Mouse (Mus musculus): ENCODE data around the gene 2900026A02Rik. TPM values are rescaled to one million over a fixed set of nuclear protein-coding genes. Genes with fewer than 3 reads are reported as not detected.

2900026A02Rik gene
- polyA plus RNA-seq, 1 experiment: 5.9 TPM

DNA sequence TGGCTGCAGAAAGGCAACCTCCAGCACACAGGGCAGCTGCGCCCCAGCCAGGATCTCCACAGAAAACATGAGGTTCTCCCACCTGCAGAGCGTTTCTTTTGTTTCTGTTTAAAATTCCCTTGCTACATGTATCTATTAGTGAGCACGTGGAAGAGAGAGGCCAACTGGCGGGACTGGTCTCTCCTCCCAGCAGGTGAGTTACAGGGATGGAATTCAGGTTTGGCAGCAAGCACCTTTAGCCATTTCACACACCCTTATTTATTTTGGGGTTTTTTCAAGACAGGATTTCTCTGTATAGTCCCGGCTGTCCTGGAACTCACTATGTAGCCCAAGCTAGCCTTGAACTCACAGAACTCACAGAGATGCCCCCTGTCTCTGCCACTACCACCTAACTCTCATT is 66.6 kb downstream of the 2900026A02Rik start:
- TF ChIP-seq CTCF (IDR thresholded peaks at IDR 0.05; ENCODE audit: low read depth, low read length): no peak
- no peak for TF ChIP-seq POLR2A (IDR thresholded peaks at IDR 0.05; ENCODE audit: borderline replicate concordance, low read depth, low read length)
- Histone ChIP-seq H3K4me1 (ENCODE audit: control insufficient read depth, insufficient read depth, low read length) (peaks cover 39% of the 10 kb centered on the region), H3K4me3 (ENCODE audit: insufficient read depth, low read length) (no peak overlapping the region), H3K27ac (ENCODE audit: insufficient read depth, low read depth, low read length) (no peak overlapping the region)

DNA sequence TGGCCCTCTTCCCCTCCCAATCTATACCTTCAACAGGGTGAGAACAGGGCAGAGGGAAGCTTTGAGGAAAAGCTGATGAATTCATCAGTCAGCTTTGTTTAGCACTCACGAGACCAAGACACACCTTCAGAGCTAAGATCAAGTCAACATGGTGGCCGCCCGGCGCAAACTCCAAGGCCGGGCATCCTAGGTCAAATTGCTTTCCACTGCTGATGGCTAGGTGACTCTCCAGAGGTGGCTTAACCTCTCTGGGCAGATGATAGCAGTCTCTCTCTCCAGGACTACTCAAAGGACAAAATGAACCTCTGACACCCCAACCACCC is 67.6 kb downstream of the 2900026A02Rik start:
- Histone ChIP-seq H3K27ac (ENCODE audit: insufficient read depth, low read depth, low read length) (no peak overlapping the region), H3K4me3 (ENCODE audit: insufficient read depth, low read length) (no peak overlapping the region), H3K4me1 (ENCODE audit: control insufficient read depth, insufficient read depth, low read length) (peaks cover 33% of the 10 kb centered on the region)
- TF ChIP-seq CTCF (IDR thresholded peaks at IDR 0.05; ENCODE audit: low read depth, low read length) (no peak), POLR2A (IDR thresholded peaks at IDR 0.05; ENCODE audit: borderline replicate concordance, low read depth, low read length) (no peak)

DNA sequence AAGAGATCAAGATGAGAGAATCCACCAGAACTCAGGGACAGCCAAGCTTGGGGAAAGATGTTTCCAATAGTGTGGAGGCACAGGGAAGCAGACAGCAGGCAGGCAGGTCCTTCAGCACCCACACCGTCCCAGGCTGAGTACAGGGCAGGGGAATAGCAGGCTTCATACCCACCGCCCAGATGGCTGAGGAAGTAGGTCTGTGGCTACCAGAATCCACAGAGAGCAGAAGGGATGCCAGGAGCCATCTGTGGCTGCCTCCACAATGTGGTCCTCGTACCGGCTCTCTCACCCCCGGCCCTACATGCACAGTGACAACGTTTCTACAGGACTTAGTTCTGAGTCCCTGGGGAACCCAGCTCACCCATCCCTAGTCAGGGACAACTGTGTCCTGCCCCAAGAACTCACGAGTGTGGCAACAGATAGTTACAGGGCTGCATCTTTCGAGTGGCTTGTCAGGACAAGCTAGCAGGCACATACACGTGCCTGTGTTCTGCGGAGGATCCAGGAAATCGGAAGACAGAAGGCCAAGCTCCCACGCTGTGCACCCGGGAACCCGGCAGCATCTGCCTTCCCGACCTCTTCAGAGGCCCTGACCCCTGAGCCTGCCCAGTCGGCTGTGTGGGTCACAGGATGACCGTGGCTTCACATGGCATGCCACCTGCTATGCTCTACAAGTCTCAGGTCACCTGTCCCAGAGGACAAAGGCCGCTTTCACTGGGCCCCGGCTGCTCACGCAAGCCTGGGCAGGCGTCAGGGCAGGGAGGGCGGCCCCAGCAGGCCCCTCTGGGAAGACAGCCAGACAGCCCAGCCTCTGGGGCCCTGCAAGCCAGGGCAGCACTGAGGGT is 68.2 kb downstream of the 2900026A02Rik start:
- Histone ChIP-seq H3K4me3 (ENCODE audit: insufficient read depth, low read length) (no peak overlapping the region), H3K4me1 (ENCODE audit: control insufficient read depth, insufficient read depth, low read length) (peaks cover 27% of the 10 kb centered on the region), H3K27ac (ENCODE audit: insufficient read depth, low read depth, low read length) (no peak overlapping the region)
- TF ChIP-seq CTCF (IDR thresholded peaks at IDR 0.05; ENCODE audit: low read depth, low read length): no peak
- TF ChIP-seq POLR2A (IDR thresholded peaks at IDR 0.05; ENCODE audit: borderline replicate concordance, low read depth, low read length): no peak

DNA sequence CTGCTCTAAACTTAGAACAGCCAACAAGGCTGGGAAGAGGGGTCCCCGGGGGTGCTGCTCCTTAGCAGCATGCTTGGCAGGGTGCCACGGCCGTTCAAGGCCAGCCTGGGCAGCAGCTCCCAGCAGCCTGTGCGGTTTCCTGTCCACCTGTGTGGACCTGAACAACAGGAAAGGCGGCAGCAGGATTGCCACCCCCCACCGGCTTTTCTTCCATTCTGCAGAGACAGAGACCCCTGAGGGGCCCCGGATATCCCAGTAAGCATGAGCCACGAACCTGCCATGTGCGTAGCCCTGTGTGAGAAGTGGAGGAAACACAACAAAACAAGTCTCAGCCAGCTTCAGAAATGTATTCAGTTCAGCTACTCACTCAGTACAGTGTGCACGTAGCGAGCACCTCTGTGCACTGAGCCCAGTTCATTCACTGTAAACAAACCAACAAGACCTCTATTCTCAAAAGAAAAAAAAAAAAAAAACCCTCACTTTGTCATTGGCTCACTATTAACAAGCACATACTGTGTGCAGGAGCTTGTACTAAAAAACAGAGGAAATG is 69.4 kb downstream of the 2900026A02Rik start:
- H3K27ac ChIP-seq (ENCODE audit: insufficient read depth, low read depth, low read length): peak overlapping the region; percentile 47; the same call in 1 of the 2 replicates
- H3K4me3 ChIP-seq (ENCODE audit: insufficient read depth, low read length): no peak overlapping the region
- TF ChIP-seq CTCF (IDR thresholded peaks at IDR 0.05; ENCODE audit: low read depth, low read length): no peak
- TF ChIP-seq POLR2A (IDR thresholded peaks at IDR 0.05; ENCODE audit: borderline replicate concordance, low read depth, low read length): no peak
- H3K4me1 ChIP-seq (ENCODE audit: control insufficient read depth, insufficient read depth, low read length): peaks cover 16% of the 10 kb centered on the region

DNA sequence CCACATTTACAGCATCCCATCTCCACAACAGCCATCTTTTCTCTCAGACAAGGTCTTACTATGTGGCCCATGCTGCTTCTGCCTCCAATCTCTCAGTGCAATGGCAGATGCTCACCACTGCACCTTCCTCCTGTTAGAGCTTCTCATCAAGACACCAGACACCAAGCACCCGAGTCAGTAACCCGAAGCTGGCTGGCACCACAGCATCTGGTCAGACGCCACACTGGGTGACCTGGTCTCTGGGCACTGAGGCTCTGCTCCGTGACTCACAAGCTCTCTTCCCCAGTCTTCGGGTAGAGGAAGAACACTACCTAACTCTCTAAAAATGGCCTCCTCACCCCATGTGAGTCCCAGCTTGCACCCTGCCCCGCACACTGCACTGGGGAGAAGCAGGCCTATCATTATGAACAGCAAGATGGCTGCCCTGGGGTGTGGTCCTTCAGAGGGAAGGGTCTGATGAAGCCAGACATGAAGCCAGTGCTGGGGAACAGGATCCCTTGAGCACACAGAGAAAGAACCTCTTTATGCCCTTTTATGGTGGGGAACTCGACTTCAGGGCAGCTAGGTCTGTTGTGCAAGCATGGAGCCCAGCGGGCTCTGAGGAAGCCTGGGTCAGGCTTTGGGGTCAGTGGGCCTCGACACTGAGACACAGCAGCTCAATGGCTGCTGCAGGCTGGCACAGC is 70.0 kb downstream of the 2900026A02Rik start:
- H3K4me3 ChIP-seq (ENCODE audit: insufficient read depth, low read length): no peak overlapping the region
- peaks cover 12% of the 10 kb centered on the region for H3K4me1 ChIP-seq (ENCODE audit: control insufficient read depth, insufficient read depth, low read length)
- TF ChIP-seq POLR2A (IDR thresholded peaks at IDR 0.05; ENCODE audit: borderline replicate concordance, low read depth, low read length): no peak
- TF ChIP-seq CTCF (IDR thresholded peaks at IDR 0.05; ENCODE audit: low read depth, low read length): no peak
- H3K27ac ChIP-seq (ENCODE audit: insufficient read depth, low read depth, low read length): peak overlapping the region; percentile 47

DNA sequence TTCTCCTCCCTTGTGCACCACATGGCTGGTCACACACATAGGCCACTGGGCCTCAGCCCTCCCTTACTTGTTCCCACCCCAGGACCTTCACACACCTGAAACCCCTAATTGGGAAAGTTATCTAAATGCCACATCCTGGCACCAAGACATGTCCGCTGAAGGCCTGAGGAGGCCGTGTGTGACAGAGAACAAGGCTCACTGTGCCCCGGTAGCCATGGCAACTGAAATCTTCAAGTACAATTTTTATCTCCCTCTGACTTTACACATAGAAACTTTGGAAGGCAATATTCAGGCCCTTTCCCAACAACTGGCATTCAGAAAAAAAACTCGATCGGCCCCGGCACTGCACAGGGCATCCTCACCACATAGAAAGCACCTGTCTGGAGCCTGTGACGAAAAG is 72.0 kb downstream of the 2900026A02Rik start:
- TF ChIP-seq CTCF (IDR thresholded peaks at IDR 0.05; ENCODE audit: low read depth, low read length) (no peak), POLR2A (IDR thresholded peaks at IDR 0.05; ENCODE audit: borderline replicate concordance, low read depth, low read length) (no peak)
- Histone ChIP-seq H3K27ac (ENCODE audit: insufficient read depth, low read depth, low read length) (no peak overlapping the region), H3K4me1 (ENCODE audit: control insufficient read depth, insufficient read depth, low read length) (peaks cover 12% of the 10 kb centered on the region), H3K4me3 (ENCODE audit: insufficient read depth, low read length) (no peak overlapping the region)

DNA sequence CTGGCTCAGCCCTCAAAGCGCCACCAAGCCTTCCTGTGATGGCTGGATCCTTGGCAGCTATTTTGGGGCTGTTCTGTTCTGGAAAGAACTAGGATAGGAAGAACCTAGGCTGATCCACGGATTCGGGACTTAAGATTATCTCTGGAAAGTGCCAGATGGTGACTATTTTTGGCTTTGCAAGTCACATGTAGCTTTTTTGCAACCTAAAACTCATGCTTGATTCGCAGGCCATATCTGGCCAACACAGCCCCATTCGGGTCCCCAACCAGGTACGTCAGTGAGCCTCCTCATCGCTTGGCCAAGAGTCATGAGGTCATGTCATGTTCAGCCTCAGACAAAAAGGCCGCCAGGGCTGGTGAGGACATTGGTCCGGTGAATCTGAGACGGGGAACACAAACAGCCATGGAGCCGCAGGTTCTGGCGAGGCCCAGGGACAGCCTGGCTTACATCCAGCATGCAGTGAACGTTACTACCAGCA is 73.0 kb downstream of the 2900026A02Rik start:
- peaks cover 12% of the 10 kb centered on the region for H3K4me1 ChIP-seq (ENCODE audit: control insufficient read depth, insufficient read depth, low read length)
- no peak overlapping the region for H3K4me3 ChIP-seq (ENCODE audit: insufficient read depth, low read length)
- TF ChIP-seq CTCF (IDR thresholded peaks at IDR 0.05; ENCODE audit: low read depth, low read length) (no peak), POLR2A (IDR thresholded peaks at IDR 0.05; ENCODE audit: borderline replicate concordance, low read depth, low read length) (no peak)
- H3K27ac ChIP-seq (ENCODE audit: insufficient read depth, low read depth, low read length): no peak overlapping the region

DNA sequence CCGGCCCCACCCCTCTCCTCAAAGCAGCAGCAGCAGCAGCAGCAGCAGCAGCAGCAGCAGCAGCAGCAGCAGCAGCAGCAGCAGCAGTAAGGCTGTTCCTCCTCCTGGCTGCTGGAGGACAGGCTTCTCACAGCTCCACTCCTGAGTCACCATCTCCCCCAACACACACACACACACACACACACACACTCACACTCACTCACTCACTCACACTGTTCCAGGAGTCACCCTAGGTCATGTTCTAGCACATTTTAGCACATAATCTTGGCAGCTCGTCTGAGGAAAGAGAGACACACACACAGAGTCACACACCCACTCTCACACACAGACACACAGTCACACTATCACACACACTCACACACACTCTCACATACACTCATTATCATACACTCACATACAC is 74.4 kb downstream of the 2900026A02Rik start:
- H3K4me1 ChIP-seq (ENCODE audit: control insufficient read depth, insufficient read depth, low read length): peaks cover 12% of the 10 kb centered on the region
- no peak overlapping the region for H3K4me3 ChIP-seq (ENCODE audit: insufficient read depth, low read length)
- no peak for TF ChIP-seq POLR2A (IDR thresholded peaks at IDR 0.05; ENCODE audit: borderline replicate concordance, low read depth, low read length)
- TF ChIP-seq CTCF (IDR thresholded peaks at IDR 0.05; ENCODE audit: low read depth, low read length): no peak
- no peak overlapping the region for H3K27ac ChIP-seq (ENCODE audit: insufficient read depth, low read depth, low read length)

DNA sequence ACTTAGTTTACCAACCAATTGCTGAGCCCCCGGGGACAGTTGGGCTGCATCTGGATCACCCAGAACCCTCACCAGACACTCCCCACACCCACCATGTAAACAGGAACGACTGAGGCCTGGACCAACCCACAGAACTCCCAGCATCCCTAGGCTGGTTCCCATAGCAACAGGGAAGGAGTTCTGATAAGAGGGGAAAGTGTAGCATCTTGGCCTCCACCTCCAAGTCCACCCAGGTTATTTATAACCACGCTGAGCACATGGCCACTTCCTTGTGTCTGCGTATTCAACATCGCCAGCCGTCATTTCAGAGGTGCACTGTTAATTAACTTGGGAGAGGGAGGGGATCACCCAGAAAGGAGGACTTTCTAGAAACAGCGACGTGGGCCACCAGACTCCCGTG is 75.9 kb downstream of the 2900026A02Rik start:
- no peak overlapping the region for H3K27ac ChIP-seq (ENCODE audit: insufficient read depth, low read depth, low read length)
- no peak overlapping the region for H3K4me3 ChIP-seq (ENCODE audit: insufficient read depth, low read length)
- TF ChIP-seq CTCF (IDR thresholded peaks at IDR 0.05; ENCODE audit: low read depth, low read length): no peak
- no peak for TF ChIP-seq POLR2A (IDR thresholded peaks at IDR 0.05; ENCODE audit: borderline replicate concordance, low read depth, low read length)
- no peaks in the 10 kb centered on the region for H3K4me1 ChIP-seq (ENCODE audit: control insufficient read depth, insufficient read depth, low read length)

DNA sequence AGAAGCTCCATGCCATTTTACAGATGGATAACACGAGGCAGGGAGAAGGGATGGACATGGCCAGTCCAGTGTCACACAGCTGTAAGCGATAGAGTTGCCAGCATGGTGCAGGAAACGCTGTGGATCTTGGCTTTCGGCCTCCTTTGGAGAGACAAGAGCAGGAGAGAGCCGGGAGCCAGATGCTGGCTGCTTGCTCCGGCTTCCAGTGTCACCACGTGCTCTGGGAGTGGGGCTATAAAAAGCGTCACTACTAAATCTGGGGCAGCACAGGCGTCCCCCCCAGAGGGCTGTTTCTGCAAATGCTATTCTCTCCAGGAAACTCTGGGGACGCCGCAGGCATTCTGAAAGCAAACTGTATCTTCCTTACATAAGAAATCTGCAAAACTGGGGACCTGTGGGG is 78.5 kb downstream of the 2900026A02Rik start:
- no peak overlapping the region for H3K27ac ChIP-seq (ENCODE audit: insufficient read depth, low read depth, low read length)
- TF ChIP-seq POLR2A (IDR thresholded peaks at IDR 0.05; ENCODE audit: borderline replicate concordance, low read depth, low read length): no peak
- no peak for TF ChIP-seq CTCF (IDR thresholded peaks at IDR 0.05; ENCODE audit: low read depth, low read length)
- H3K4me1 ChIP-seq (ENCODE audit: control insufficient read depth, insufficient read depth, low read length): peaks cover 6% of the 10 kb centered on the region
- H3K4me3 ChIP-seq (ENCODE audit: insufficient read depth, low read length): no peak overlapping the region

Measured in bone marrow macrophage, adult 2 months (primary cell).